ENCODE assay signal across 18 mouse cellular contexts in the genomic region with DNA sequence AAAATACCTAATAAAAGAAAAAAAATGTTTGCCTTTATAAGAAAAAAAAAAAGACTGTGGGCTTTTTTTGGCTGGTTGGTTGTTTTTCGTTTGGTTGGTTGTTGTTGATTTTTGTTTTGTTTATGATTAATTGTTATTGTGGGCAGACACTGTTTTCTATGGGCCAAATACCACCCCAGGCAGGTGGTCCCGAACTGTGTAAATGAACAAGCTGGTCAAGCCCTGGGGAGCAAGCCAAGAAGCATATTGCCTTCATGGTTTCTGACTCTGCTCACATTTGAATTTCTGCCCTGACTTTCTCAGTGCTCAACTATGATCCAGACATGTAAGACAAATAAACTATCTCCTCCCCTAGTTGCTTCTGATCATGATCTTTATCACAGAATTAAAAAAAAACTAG.
DNase-seq lines count a peak whose midpoint lies in the region; TF ChIP-seq lines count a peak whose summit lies in the region.
"Had no signal": no experiment of that assay in that cellular context is flagged by ENCODE, and none has a peak within 500 bp of the region (broad histone marks: within the 10 kb centered on the region; RNA-seq: fewer than 3 reads in every experiment).

No protein-coding gene starts in this region.

- H3K27me3 ChIP-seq in cerebellum, adult 2 months (ENCODE audit: control insufficient read depth, insufficient read depth, low read length): no peaks in the 10 kb centered on the region
- H3K27me3 ChIP-seq: CH12.LX; embryonic facial prominence, embryonic 12.5 days; forebrain, embryonic 13.5 days; forebrain, embryonic 15.5 days; Patski had no signal

- DNase-seq in cerebellum, adult 2 months: peak; percentile 6 to 13
- no peak for DNase-seq in cerebellum, adult 9-11 months
- DNase-seq in cerebellum, postnatal 14 days: peak; percentile 65 to 77
- DNase-seq in cerebellum, adult 11-12 months: no peak
- DNase-seq in cerebellum, postnatal 36 days: peak; percentile 11 to 19
- DNase-seq in cerebellum, adult 8-10 months: no peak
- DNase-seq: adrenal gland, adult 8-10 months; adrenal gland, postnatal 14 days; adrenal gland, postnatal 36 days; B cell, adult 2 months; cerebellum, adult 18-20 months; forebrain, postnatal 0 days had no signal

- TF ChIP-seq CTCF in cerebellum, adult 2 months (IDR thresholded peaks at IDR 0.05; ENCODE audit: borderline replicate concordance, insufficient read depth, low read depth, low read length): no peak

- H3K4me1 ChIP-seq in cerebellum, adult 2 months (ENCODE audit: control insufficient read depth, insufficient read depth, low read length): no peaks in the 10 kb centered on the region
- H3K4me1 ChIP-seq: embryonic facial prominence, embryonic 10.5 days; embryonic facial prominence, embryonic 12.5 days; forebrain, embryonic 13.5 days; forebrain, embryonic 15.5 days had no signal

- no peak overlapping the region for H3K27ac ChIP-seq in cerebellum, adult 2 months (ENCODE audit: insufficient read depth, low read length)
- H3K27ac ChIP-seq: embryonic facial prominence, embryonic 10.5 days; embryonic facial prominence, embryonic 12.5 days; forebrain, embryonic 13.5 days; forebrain, embryonic 15.5 days had no signal

- H3K4me3 ChIP-seq in cerebellum, adult 2 months (replicated peaks; ENCODE audit: insufficient read depth, low read depth, low read length): no peak overlapping the region
- H3K4me3 ChIP-seq: embryonic facial prominence, embryonic 10.5 days; embryonic facial prominence, embryonic 12.5 days; forebrain, embryonic 13.5 days; forebrain, embryonic 15.5 days had no signal

- 30% methylated on average over 2 of the region's 2 CpGs for WGBS in cerebellum, adult 2 months

- TF ChIP-seq POLR2A in cerebellum, adult 2 months (IDR thresholded peaks at IDR 0.05; ENCODE audit: borderline replicate concordance, insufficient read depth, low read length): no peak

Comparison
In these comparisons a context has a peak if more than half of its experiments do, and no peak if none do; other contexts are left out.
1. DNase-seq: peak in cerebellum, adult 2 months (2 of 2), cerebellum, postnatal 14 days (2 of 2) and cerebellum, postnatal 36 days (2 of 2); none in cerebellum, adult 9-11 months (single experiment), cerebellum, adult 11-12 months (single experiment) and cerebellum, adult 8-10 months (single experiment).